Mouse (Mus musculus): Measurements from ENCODE around the gene Abr.

GRCm38 (mm10) chr11:76548153-76548721 is 73.9 kb downstream of the Abr start:
- TF ChIP-seq CTCF (IDR thresholded peaks at IDR 0.05 in 2 of 3, conservative IDR thresholded peaks at IDR 0.05 in 1 of 3; ENCODE audit: control insufficient read depth in 1 of 3, insufficient read depth in 1 of 3, low read depth in 2 of 3, low read length in 3 of 3, poor library complexity in 1 of 3, severe bottlenecking in 1 of 3): no peak
- no peak for TF ChIP-seq NRF1 (IDR thresholded peaks at IDR 0.05; ENCODE audit: insufficient read depth, low read depth, low read length, poor library complexity, severe bottlenecking)
- TF ChIP-seq ELF1 (IDR thresholded peaks at IDR 0.05; ENCODE audit: low read depth, low read length): no peak
- no peak for TF ChIP-seq POLR2AphosphoS2 (IDR thresholded peaks at IDR 0.05; ENCODE audit: low read length)
- no peak for TF ChIP-seq HCFC1 (IDR thresholded peaks at IDR 0.05; ENCODE audit: low read depth, low read length)
- no peak for TF ChIP-seq GATA1 (IDR thresholded peaks at IDR 0.05; ENCODE audit: low read depth, low read length)
- no peak for TF ChIP-seq MAFK (IDR thresholded peaks at IDR 0.05; ENCODE audit: borderline replicate concordance, low read depth, low read length)
- no peak for TF ChIP-seq USF1 (IDR thresholded peaks at IDR 0.05; ENCODE audit: low read depth, low read length)
- no peak for TF ChIP-seq POLR2A (IDR thresholded peaks at IDR 0.05; ENCODE audit: control insufficient read depth in 1 of 2, insufficient read depth in 1 of 2, low read depth in 1 of 2, low read length in 2 of 2, poor library complexity in 1 of 2)
- TF ChIP-seq EP300 (IDR thresholded peaks at IDR 0.05; ENCODE audit: low read depth in 1 of 2, low read length in 2 of 2): no peak
- no peak for TF ChIP-seq MYC (IDR thresholded peaks at IDR 0.05; ENCODE audit: low read depth, low read length)
- no peak for TF ChIP-seq GABPA (IDR thresholded peaks at IDR 0.05; ENCODE audit: low read depth, low read length)
- TF ChIP-seq CHD2 (IDR thresholded peaks at IDR 0.05; ENCODE audit: low read length): no peak

All from MEL (cell line).